Mouse (Mus musculus): ENCODE data around the gene Rdm1. TPM values are rescaled to one million over a fixed set of nuclear protein-coding genes. Genes with fewer than 3 reads are reported as not detected.
"Not testable (repeated sequence)": the region's sequence is repeated elsewhere in the genome, so short reads cannot be mapped to it uniquely, and the experiment has no call there.

Rdm1 gene
- total RNA-seq (2021) = 1 to 10 TPM; 4.5 to 4.7 TPM

GRCm38 (mm10) chr11:101626995-101627856 lies at the start of gene Rdm1:
Rdm1 (plus strand) TSS chr11:101627195.
- intact Hi-C loops (cut with DNase I) = no loop called here
- peak; percentile 85 for DNase-seq

- intact Hi-C loops (cut with DNase I) = no loop called here
- DNase-seq = no peak
Observed at GRCm38 (mm10) chr11:101581081-101581764, 45.8 kb upstream of the Rdm1 start.

GRCm38 (mm10) chr11:101582054-101583035 lies 44.6 kb upstream of the Rdm1 start, which contains the start of gene Tmem106a:
Tmem106a (plus strand) TSS chr11:101582242.
- DNase-seq = peak; percentile 68
- intact Hi-C loops (cut with DNase I) = no loop called here

DNA sequence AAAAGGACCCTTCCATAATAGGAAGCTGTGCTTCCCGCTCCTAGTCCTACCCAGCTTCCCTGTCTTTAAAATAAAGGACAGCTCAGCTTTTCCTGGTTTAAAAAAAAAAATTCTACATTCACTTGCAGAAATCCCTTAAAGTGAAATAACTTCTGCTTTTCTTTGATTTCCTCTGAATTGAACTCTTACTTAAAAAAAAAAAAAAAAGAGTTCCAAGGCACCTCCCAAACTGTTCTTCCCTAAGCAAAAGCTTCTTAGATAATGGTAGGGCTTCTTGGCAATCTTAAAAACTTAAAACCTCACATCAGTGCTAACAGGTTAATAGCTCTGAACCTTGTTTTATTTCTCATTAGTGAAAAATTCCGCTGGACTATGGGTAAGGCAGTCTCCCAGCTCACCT lies 43.8 kb upstream of the Rdm1 start:
- no peak for DNase-seq
- intact Hi-C loops (cut with DNase I) = no loop called here

DNA sequence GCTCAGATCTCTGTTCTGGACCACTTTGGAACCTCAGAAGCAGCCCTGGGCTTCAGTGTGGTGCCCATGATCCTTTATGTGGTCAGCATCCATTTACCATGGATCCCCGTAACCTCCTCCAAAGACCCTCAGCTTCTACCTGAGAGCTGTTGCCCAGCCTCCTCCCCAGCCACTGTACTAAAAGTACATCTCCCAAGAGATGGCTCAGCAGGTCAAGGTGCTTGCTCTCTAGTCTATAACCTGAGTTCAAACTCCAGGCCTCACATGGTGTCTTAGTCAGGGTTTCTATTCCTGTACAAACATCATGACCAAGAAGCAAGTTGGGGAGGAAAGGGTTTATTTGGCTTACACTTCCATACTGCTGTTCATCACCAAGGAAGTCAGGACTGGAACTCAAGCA lies 42.0 kb upstream of the Rdm1 start:
- DNase-seq; intact Hi-C loops (cut with DNase I): not testable (repeated sequence)

GRCm38 (mm10) chr11:101585805-101586204 lies 41.2 kb upstream of the Rdm1 start:
- intact Hi-C loops (cut with DNase I) = no loop called here
- no peak for DNase-seq

DNA sequence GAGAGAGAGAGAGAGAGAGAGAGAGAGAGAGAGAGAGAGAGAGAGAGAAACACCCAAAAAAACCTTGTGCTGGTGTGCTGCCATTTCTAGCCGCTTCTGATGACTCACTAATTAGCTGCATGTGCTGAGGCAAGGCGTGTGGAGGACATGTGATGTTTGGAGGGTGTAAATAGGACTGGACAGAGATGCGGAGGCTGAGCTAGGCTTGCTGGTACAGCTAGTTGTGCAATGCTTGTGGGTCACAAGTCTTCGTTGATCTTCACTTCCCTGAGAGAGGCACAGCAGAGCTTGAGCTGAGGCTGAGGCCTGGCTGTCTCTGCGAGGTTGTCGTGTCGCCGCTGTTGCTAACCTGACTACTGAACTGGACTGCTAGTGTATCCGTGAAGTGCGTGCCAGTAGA lies 39.3 kb upstream of the Rdm1 start:
- intact Hi-C loops (cut with DNase I) = no loop called here
- no peak for DNase-seq

DNA sequence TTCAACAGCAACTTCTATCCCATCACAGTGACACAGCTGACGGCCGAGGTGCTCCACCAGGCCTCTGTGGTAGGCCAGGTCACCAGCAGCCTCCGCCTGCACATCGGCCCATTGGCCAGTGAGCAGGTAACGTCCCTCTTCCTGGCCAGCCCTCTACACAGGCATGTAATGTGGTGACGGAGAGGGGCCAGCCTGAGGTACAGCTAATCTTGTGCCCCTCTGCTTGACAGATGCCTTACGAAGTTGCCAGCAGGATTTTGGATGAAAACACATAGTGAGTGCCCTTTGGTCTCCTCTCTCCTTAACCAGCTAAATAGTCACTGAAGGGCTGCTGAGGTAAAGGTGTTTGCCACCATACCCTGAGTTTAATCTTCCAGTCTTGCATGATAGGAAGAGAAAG lies 38.1 kb upstream of the Rdm1 start:
- intact Hi-C loops (cut with DNase I) = no loop called here
- DNase-seq = no peak

- peak; percentile 60 for DNase-seq
- intact Hi-C loops (cut with DNase I) = no loop called here
Observed at GRCm38 (mm10) chr11:101589444-101589843, 37.6 kb upstream of the Rdm1 start.

GRCm38 (mm10) chr11:101589989-101590624 lies 36.9 kb upstream of the Rdm1 start:
- intact Hi-C loops (cut with DNase I) = no loop called here
- DNase-seq = no peak

DNA sequence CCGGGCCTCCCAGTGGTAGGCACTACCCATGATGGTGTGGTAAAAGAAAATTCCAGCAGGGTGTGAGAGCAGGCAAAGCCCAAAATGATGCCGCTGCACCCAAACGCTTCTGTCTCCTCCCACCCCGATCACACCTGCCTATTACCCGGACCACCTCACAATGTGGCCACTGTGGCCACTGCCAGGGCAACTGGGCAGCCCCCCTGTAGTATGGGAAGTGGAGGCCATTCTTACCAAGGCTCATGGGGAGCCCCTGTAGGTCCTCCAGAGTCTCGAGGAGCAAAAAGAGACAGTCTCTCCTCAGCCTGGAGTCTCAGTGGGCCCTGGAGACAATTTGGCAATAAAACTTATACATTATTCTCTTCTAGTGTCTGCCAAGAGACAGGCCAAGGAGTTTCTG lies 27.8 kb upstream of the Rdm1 start, which contains the start of gene Gm11634:
Gene Gm11634, minus strand, starts transcription at position 101 of the 400 bp plus-strand sequence.
- no peak for DNase-seq
- intact Hi-C loops (cut with DNase I) = no loop called here

GRCm38 (mm10) chr11:101602491-101602890 lies 24.5 kb upstream of the Rdm1 start:
- intact Hi-C loops (cut with DNase I) = no loop called here
- DNase-seq = no peak

GRCm38 (mm10) chr11:101604116-101604515 lies 22.9 kb upstream of the Rdm1 start:
- no peak for DNase-seq
- intact Hi-C loops (cut with DNase I) = no loop called here

- intact Hi-C loops (cut with DNase I) = not testable (repeated sequence)
- peak; percentile 73 for DNase-seq
Observed at GRCm38 (mm10) chr11:101604531-101605453, 22.2 kb upstream of the Rdm1 start.

GRCm38 (mm10) chr11:101607134-101607533 lies 19.9 kb upstream of the Rdm1 start:
- intact Hi-C loops (cut with DNase I); DNase-seq: not testable (repeated sequence)

GRCm38 (mm10) chr11:101610445-101610844 lies 16.6 kb upstream of the Rdm1 start:
- intact Hi-C loops (cut with DNase I) = no loop called here
- DNase-seq = no peak

GRCm38 (mm10) chr11:101613596-101613995 lies 13.4 kb upstream of the Rdm1 start:
- intact Hi-C loops (cut with DNase I) = no loop called here
- no peak for DNase-seq

DNA sequence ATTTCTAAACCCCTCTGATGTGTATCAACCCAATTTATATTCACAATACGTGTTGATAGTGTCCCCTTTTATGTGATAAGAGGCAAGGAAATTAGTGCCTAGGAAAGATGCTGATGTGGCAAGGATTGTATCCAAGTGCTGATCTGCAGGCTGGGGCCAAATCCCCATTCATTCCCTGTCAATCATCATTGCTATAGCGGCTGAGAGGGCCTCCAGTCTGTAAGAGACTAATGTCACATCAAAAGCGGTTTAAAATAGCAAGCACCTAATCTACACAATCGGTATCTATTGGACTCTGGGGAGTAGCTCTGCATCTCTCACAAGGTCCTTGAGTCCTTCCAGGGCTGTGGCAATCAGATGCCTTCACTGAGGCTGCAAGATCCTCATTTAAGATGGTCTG lies 12.9 kb upstream of the Rdm1 start:
- no peak for DNase-seq
- intact Hi-C loops (cut with DNase I) = no loop called here

GRCm38 (mm10) chr11:101615380-101615779 lies 11.6 kb upstream of the Rdm1 start:
- intact Hi-C loops (cut with DNase I) = no loop called here

More at GRCm38 (mm10) chr11:101615380-101615779, 11.6 kb upstream of the Rdm1 start:
- no peak for DNase-seq

All from left cerebral cortex, postnatal 4 days (tissue).